Mouse (Mus musculus) intestine, postnatal 0 days (tissue): Measurements from ENCODE around the gene Epn2. TPM values are rescaled to one million over a fixed set of nuclear protein-coding genes. Genes with fewer than 3 reads are reported as not detected.

Experiments used
- ATAC-seq: fragments of 200-750 bp; cut with Nextera tagmentation; 2 replicates; pipeline ENCODE4 v1.8.0; 2017; ENCODE audit warnings: mild to moderate bottlenecking, moderate TSS enrichment, moderate library complexity
- H3K27ac ChIP-seq: fragments of 300-500 bp; sonication (generic); 2 replicates; pipeline ENCODE4 v1.5.1; 2014; ENCODE audit warnings: mild to moderate bottlenecking, low read depth, low read length, moderate library complexity
- H3K27me3 ChIP-seq: fragments of 300-500 bp; sonication (generic); replicated peaks from 2 replicates; pipeline ENCODE4 v1.6.1; 2014; ENCODE audit warnings: low read length, mixed read lengths; ENCODE audit not compliant: control insufficient read depth, insufficient read depth
- H3K36me3 ChIP-seq: fragments of 300-500 bp; sonication (generic); 2 replicates; pipeline ENCODE4 v1.6.1; 2014; ENCODE audit warnings: mild to moderate bottlenecking, moderate library complexity; ENCODE audit not compliant: control insufficient read depth, insufficient read depth
- H3K4me1 ChIP-seq: fragments of 300-500 bp; sonication (generic); replicated peaks from 2 replicates; pipeline ENCODE4 v1.6.1; 2014; ENCODE audit warnings: antibody characterized with exemption, low read length, mixed read lengths; ENCODE audit not compliant: control insufficient read depth, insufficient read depth
- H3K4me2 ChIP-seq: fragments of 300-500 bp; sonication (generic); replicated peaks from 2 replicates; pipeline ENCODE4 v1.6.1; 2014; ENCODE audit warnings: low read depth, mild to moderate bottlenecking, moderate library complexity
- H3K4me3 ChIP-seq: fragments of 300-500 bp; sonication (generic); 2 replicates; pipeline ENCODE4 v1.5.1; 2014; ENCODE audit warnings: low read depth, low read length
- H3K9ac ChIP-seq: fragments of 300-500 bp; sonication (generic); 2 replicates; pipeline ENCODE4 v1.6.1; 2014; ENCODE audit warnings: mild to moderate bottlenecking, low read depth, low read length
- H3K9me3 ChIP-seq: fragments of 300-500 bp; sonication (generic); 2 replicates; pipeline ENCODE4 v1.6.1; 2016; ENCODE audit warnings: mixed run types; ENCODE audit not compliant: control insufficient read depth
- CTCF ChIP-seq: sonication (generic); IDR thresholded peaks from 2 replicates; pipeline ENCODE4 v1.5.1; 2016; ENCODE audit warnings: low read depth, mild to moderate bottlenecking, control low read depth, antibody characterized with exemption, moderate library complexity
- WGBS: fragments of 180-500 bp; shearing (Covaris S2); extraction: QIAGEN DNeasy Blood & Tissue Kit; methylation state at CpG from one replicate; pipeline ENCODE4 v1.1.7; 2014; 5-methylcytosine and 5-hydroxymethylcytosine counted together
- polyA plus RNA-seq: library from polyadenylated mRNA; unstranded; fragments of >200 nt; fragmentation: Nextera tagmentation; extraction: Ambion mirVana; gene quantifications from 2 replicates; pipeline ENCODE4 v1.2.1, GENCODE M21; 2015

The Epn2 gene
- polyA plus RNA-seq, 1 experiment from 2014 or later: 13.5 TPM

GRCm38 (mm10) chr11:61486458-61487219, 92.8 kb downstream of the Epn2 start:
- no peak for TF ChIP-seq CTCF
- peak overlapping the region; percentile 51 for H3K4me2 ChIP-seq
- no peaks in the 10 kb centered on the region for H3K27me3 ChIP-seq
- H3K27ac ChIP-seq: no peak overlapping the region
- H3K9ac ChIP-seq: no peak overlapping the region
- H3K36me3 ChIP-seq: peaks cover 38% of the 10 kb centered on the region
- 81% methylated on average over 14 of the region's 14 CpGs for WGBS
- ATAC-seq: no peak
- peak overlapping the region; percentile 17; the same call in 1 of the 2 replicates for H3K4me3 ChIP-seq
- no peaks in the 10 kb centered on the region for H3K4me1 ChIP-seq
- H3K9me3 ChIP-seq: no peaks in the 10 kb centered on the region

DNA sequence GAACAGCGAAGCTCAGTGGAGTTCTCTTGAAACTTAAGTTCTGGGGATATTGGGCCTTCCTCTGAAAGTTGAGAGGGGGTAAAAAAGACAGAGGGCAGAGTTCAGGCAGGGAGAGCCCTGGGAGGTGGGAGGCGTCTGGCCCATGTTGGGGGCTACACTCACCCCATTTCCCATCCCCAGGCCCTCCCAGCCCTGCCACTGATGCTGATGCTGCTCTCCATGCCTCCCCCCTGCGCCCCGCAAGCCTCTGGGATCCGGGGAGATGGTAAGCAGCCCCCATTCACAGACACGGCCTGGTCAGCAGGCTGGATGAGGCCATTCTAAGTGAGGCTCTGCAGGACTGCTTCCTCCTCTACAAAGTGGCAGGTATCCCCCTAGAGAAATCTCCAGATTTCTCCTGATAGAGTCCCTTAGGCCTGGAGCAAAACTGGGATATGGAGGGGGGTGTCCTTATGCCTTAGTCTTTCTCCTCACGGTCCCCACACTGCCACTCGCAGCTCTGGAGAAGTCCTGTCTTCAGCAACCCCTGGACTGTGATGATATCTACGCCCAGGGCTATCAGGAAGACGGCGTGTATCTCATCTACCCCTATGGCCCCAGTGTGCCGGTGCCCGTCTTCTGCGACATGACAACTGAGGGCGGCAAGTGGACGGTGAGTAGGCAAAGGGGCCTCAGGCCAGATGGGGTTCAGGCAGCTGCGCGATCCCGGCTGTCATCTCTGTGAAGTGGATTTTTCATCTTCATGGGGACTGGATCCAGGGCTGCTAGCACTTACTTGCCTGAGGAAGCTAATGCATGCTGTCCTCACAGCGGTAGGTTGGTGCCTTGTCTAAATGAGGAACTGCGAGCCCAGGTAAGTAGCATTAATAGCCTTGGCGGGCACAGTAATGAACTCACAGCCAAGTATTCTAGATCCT, 93.7 kb downstream of the Epn2 start:
- Histone ChIP-seq H3K4me3 (peak overlapping the region; percentile 17), H3K4me1 (no peaks in the 10 kb centered on the region), H3K27ac (peak overlapping the region; percentile 64; the same call in 1 of the 2 replicates), H3K27me3 (no peaks in the 10 kb centered on the region), H3K4me2 (peak overlapping the region; percentile 51), H3K9ac (0 out of 2 replicates have a peak overlapping the region, but pooled peaks have one; percentile 31), H3K36me3 (peaks cover 29% of the 10 kb centered on the region), H3K9me3 (no peaks in the 10 kb centered on the region)
- no peak for TF ChIP-seq CTCF
- no peak for ATAC-seq
- 60% methylated on average over 22 of the region's 22 CpGs for WGBS

DNA sequence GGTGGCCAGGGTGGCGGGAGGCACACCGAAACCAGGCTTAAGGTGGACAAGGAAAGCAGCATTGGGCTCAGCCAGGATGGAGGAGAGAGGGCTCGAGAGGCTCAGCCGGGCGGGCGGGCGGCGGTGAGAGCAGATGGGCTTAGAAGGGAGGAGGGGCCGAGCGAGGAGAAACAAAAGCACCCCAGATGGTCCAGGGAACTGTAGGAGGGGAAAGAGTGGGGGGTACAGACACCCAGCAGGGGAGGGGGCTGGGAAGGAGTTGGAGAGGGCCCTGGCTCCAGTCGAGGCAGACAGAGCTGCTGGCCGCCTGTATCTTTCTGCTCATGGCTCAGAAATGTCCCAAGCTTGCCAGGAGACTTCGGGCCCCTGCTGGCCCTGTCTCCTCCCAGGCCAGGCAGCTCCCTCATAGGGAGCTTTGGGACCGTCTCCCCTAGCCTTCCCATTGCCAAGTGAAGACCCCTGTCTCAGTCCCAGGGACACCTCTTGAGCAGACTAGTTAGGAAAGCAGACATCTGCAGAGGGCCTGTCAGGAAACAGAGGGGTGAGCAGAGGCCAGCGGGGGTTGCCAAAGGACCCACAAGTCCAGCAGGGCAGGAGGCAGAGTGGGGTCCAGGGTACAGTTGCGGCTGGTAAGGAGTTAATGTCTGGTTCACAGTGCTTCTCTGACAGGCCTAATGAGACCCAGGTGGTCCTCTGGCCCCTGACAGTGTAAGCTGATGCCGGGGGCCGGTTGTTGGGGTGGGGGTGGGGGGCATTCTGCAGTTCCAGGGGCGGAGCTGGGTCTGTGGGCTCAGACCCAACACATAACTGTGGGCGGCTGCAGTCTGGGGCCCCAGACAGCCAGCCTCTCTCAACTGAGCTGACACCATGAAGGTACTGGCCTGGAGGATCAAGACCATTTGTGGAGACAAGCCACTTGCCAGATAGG, 94.6 kb downstream of the Epn2 start, which contains the start of gene Mfap4:
Mfap4 (plus strand) TSS at position 819 of the 928 bp plus-strand sequence.
- WGBS: 46% methylated on average over 20 of the region's 20 CpGs
- Histone ChIP-seq H3K27ac (peak within 1 kb of the TSS; percentile 64), H3K27me3 (no peaks in the 10 kb centered on the region), H3K36me3 (peaks cover 20% of the 10 kb centered on the region), H3K4me2 (peak within 1 kb of the TSS; percentile 51), H3K4me1 (no peaks in the 10 kb centered on the region), H3K9ac (0 out of 2 replicates have a peak within 1 kb of the TSS, but pooled peaks have one; percentile 31), H3K4me3 (peak within 1 kb of the TSS; percentile 17), H3K9me3 (no peaks in the 10 kb centered on the region)
- no peak for TF ChIP-seq CTCF
- peak; percentile 37; the same call in 1 of the 2 replicates for ATAC-seq

GRCm38 (mm10) chr11:61484256-61484612, 95.3 kb downstream of the Epn2 start:
- no peak for TF ChIP-seq CTCF
- H3K4me2 ChIP-seq: no peak overlapping the region
- H3K27me3 ChIP-seq: no peaks in the 10 kb centered on the region
- no peaks in the 10 kb centered on the region for H3K4me1 ChIP-seq
- no peak overlapping the region for H3K9ac ChIP-seq
- 35% methylated on average over 10 of the region's 10 CpGs for WGBS
- H3K9me3 ChIP-seq: no peaks in the 10 kb centered on the region
- peak overlapping the region; percentile 64; the same call in 1 of the 2 replicates for H3K27ac ChIP-seq
- ATAC-seq: no peak
- H3K36me3 ChIP-seq: peaks cover 14% of the 10 kb centered on the region
- no peak overlapping the region for H3K4me3 ChIP-seq

DNA sequence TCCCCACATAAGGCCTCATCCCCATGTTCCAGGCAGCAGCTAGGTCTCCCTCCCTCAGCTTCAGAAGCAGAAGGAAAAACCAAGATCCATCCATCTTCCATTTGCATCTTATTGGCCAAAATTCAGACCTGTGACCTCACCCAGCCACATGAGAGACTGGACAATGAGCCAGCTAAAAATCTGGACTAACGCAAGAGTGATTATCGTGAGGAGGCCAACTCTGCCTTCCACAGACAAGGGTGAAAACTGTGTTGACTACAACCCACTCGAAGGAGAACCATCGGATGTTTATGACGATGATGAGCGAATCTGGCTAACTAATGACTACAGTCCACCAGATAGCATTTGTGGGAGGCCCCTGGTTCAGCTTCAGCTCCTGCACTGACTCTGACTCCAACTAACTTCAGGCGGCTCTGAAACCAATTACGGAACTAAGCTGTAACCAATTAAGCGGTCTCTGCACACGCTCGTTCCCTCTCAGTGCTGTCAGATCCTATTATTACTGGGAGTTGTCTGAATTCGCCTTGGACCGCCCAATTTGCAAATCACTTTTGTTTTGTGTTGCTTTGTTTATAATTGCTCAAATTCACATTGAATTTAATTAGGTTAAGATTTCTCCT, 96.2 kb downstream of the Epn2 start:
- Histone ChIP-seq H3K27ac (no peak overlapping the region), H3K9me3 (no peaks in the 10 kb centered on the region), H3K4me2 (no peak overlapping the region), H3K27me3 (no peaks in the 10 kb centered on the region), H3K9ac (no peak overlapping the region), H3K4me1 (no peaks in the 10 kb centered on the region), H3K4me3 (no peak overlapping the region), H3K36me3 (peaks cover 5% of the 10 kb centered on the region; the same call in 1 of the 2 replicates)
- ATAC-seq: no peak
- no peak for TF ChIP-seq CTCF
- WGBS: 76% methylated on average over 13 of the region's 13 CpGs
